Comparison of ENCODE assay signal across 7 mouse cellular contexts in the genomic region with DNA sequence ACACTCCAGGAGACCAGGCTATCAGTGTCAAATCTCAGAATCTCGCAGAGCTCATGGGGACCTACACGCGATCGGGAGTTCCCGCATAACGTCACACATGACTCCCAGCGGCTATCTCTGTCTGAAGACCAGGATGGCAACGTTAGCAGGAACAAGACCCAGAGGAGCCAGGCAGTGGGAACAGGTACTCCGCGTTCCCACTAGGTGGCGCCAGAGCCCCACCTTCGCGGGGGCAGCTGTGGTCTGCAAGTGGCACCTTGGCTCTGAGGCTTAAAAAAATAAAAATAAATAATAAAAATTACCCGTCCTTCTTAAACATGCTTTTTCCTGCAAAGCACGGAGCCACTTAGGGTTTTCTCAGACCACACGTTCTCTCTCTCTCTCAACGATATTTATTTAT. TPM values are rescaled to one million over a fixed set of nuclear protein-coding genes. Genes with fewer than 3 reads are reported as not detected.
DNase-seq lines count a peak whose midpoint lies in the region; ATAC-seq lines count a peak whose summit lies in the region.

No protein-coding gene starts in this region.

- ATAC-seq in midbrain, embryonic 12.5 days (ENCODE audit: low FRiP score, low read depth): peak; percentile 63; the same call in 1 of the 2 replicates

- no peaks in the 10 kb centered on the region for H3K36me3 ChIP-seq in embryonic facial prominence, embryonic 10.5 days (replicated peaks)
- no peaks in the 10 kb centered on the region for H3K36me3 ChIP-seq in limb, embryonic 10.5 days
- no peaks in the 10 kb centered on the region for H3K36me3 ChIP-seq in midbrain, embryonic 12.5 days

- H3K27me3 ChIP-seq in embryonic facial prominence, embryonic 10.5 days (replicated peaks; ENCODE audit: low read depth, poor library complexity, severe bottlenecking): peaks cover 50% of the 10 kb centered on the region
- H3K27me3 ChIP-seq in limb, embryonic 10.5 days (ENCODE audit: low read depth, poor library complexity, severe bottlenecking): peaks cover 43% of the 10 kb centered on the region
- peaks cover 33% of the 10 kb centered on the region for H3K27me3 ChIP-seq in midbrain, embryonic 12.5 days

- H3K27ac ChIP-seq in embryonic facial prominence, embryonic 10.5 days (replicated peaks): no peak overlapping the region
- peak overlapping the region; percentile 7; the same call in 1 of the 2 replicates for H3K27ac ChIP-seq in limb, embryonic 10.5 days
- H3K27ac ChIP-seq in midbrain, embryonic 12.5 days (replicated peaks): no peak overlapping the region

- 0 out of 2 replicates have a peak, but pooled peaks cover 4% of the 10 kb centered on the region for H3K9me3 ChIP-seq in embryonic facial prominence, embryonic 10.5 days
- H3K9me3 ChIP-seq in limb, embryonic 10.5 days (replicated peaks): no peaks in the 10 kb centered on the region
- no peaks in the 10 kb centered on the region for H3K9me3 ChIP-seq in midbrain, embryonic 12.5 days

- H3K9ac ChIP-seq in midbrain, embryonic 12.5 days (replicated peaks): no peak overlapping the region

- H3K4me3 ChIP-seq in embryonic facial prominence, embryonic 10.5 days: peak overlapping the region; percentile 31; the same call in 1 of the 2 replicates
- H3K4me3 ChIP-seq in limb, embryonic 10.5 days: no peak overlapping the region
- no peak overlapping the region for H3K4me3 ChIP-seq in midbrain, embryonic 12.5 days

- peak; percentile 88 for DNase-seq in adrenal gland, adult 2 months
- peak; percentile 91 for DNase-seq in embryonic facial prominence, embryonic 10.5 days (ENCODE audit: low spot score)
- DNase-seq in heart, adult 11 months: peak; percentile 97
- DNase-seq in kidney, adult 11 months: peak; percentile 79
- peak; percentile 95 for DNase-seq in limb, embryonic 10.5 days (ENCODE audit: low spot score)
- peak; percentile 76 for DNase-seq in skeletal muscle tissue, adult 2 months (ENCODE audit: low read depth, low spot score)

- H3K4me2 ChIP-seq in midbrain, embryonic 12.5 days (replicated peaks): peak overlapping the region; percentile 29; the same call in 1 of the 2 replicates

- WGBS in embryonic facial prominence, embryonic 10.5 days: 4% methylated on average over 17 of the region's 17 CpGs
- WGBS in limb, embryonic 10.5 days: 5% methylated on average over 17 of the region's 17 CpGs
- 6% methylated on average over 17 of the region's 17 CpGs for WGBS in midbrain, embryonic 12.5 days

- H3K4me1 ChIP-seq in embryonic facial prominence, embryonic 10.5 days: peaks cover 36% of the 10 kb centered on the region
- peaks cover 30% of the 10 kb centered on the region for H3K4me1 ChIP-seq in limb, embryonic 10.5 days
- peaks cover 9% of the 10 kb centered on the region for H3K4me1 ChIP-seq in midbrain, embryonic 12.5 days

RNA-seq across cellular contexts. Expression of gene Slc45a1, which starts 4.0 kb away (rescaled TPM):
- under 1 TPM; 0.37 to 0.62 TPM for total RNA-seq in adrenal gland, adult 2 months (2021)
- 0.73 and 1.5 TPM in 2 replicates for polyA plus RNA-seq in adrenal gland, adult 2 months (2012; rRNA removed)
- 1.4 and 1.7 TPM in 2 replicates for polyA plus RNA-seq in embryonic facial prominence, embryonic 10.5 days (2016; fragmentation: Nextera tagmentation; extraction: Ambion mirVana)
- polyA plus RNA-seq in limb, embryonic 10.5 days (2016; fragmentation: Nextera tagmentation; extraction: Ambion mirVana): 0.25 and 0.71 TPM in 2 replicates
- polyA plus RNA-seq in midbrain, embryonic 12.5 days (2016; fragmentation: Nextera tagmentation; extraction: Ambion mirVana): 7.8 and 9.8 TPM in 2 replicates
